Mouse (Mus musculus): ENCODE results near the gene Tnrc6a.

Tnrc6a gene

GRCm38 (mm10) chr7:123225159-123225558, 101.5 kb downstream of the Tnrc6a start:
- no peak for DNase-seq (ENCODE audit: low read depth, low spot score)

GRCm38 (mm10) chr7:123235449-123235848, 111.8 kb downstream of the Tnrc6a start:
- DNase-seq (ENCODE audit: low read depth, low spot score), result no peak

- no peak for DNase-seq (ENCODE audit: low read depth, low spot score)
Observed at GRCm38 (mm10) chr7:123238621-123239020, 114.9 kb downstream of the Tnrc6a start.

GRCm38 (mm10) chr7:123240064-123240463, 116.4 kb downstream of the Tnrc6a start:
- peak; percentile 7 for DNase-seq (ENCODE audit: low read depth, low spot score)

GRCm38 (mm10) chr7:123242241-123242640, 118.6 kb downstream of the Tnrc6a start:
- no peak for DNase-seq (ENCODE audit: low read depth, low spot score)

GRCm38 (mm10) chr7:123244833-123245232, 121.1 kb downstream of the Tnrc6a start:
- DNase-seq (ENCODE audit: low read depth, low spot score), result no peak

All from CD4-positive helper T cell, adult 2 months (primary cell).